Mouse (Mus musculus) cerebellum, adult 9-10 months (tissue): ENCODE data around the gene Tjp2.

Source experiments
- DNase-seq: peaks from one replicate; pipeline ENCODE4 v3.0.0; 2022

Tjp2 gene

GRCm38 (mm10) chr19:24174896-24175295, 49.9 kb downstream of the Tjp2 start:
- peak; percentile 48 for DNase-seq

GRCm38 (mm10) chr19:24173608-24174523, 51.0 kb downstream of the Tjp2 start:
- DNase-seq = peak; percentile 97

DNA sequence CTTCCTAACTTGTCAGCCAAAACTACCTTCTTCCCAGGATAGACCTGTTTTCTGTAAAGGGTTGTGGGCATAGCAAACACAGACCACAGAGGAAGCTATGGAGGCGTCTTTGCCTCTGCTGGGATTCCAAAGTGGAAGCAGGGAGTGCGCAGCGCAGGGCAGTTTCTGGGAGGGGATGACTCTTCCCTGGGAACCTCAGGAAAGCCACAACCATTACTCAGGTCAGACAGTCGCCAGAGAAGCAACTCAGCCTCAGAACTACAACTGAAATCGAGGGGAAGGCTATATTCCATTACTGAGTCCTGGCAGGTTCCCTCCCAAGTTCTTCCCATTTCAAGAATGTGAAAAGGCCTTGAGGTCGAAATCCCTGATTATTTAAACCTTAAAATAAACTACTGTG, 51.8 kb downstream of the Tjp2 start:
- no peak for DNase-seq

- no peak for DNase-seq
These were observed 56.3 kb downstream of the Tjp2 start for GRCm38 (mm10) chr19:24168531-24168930.

DNA sequence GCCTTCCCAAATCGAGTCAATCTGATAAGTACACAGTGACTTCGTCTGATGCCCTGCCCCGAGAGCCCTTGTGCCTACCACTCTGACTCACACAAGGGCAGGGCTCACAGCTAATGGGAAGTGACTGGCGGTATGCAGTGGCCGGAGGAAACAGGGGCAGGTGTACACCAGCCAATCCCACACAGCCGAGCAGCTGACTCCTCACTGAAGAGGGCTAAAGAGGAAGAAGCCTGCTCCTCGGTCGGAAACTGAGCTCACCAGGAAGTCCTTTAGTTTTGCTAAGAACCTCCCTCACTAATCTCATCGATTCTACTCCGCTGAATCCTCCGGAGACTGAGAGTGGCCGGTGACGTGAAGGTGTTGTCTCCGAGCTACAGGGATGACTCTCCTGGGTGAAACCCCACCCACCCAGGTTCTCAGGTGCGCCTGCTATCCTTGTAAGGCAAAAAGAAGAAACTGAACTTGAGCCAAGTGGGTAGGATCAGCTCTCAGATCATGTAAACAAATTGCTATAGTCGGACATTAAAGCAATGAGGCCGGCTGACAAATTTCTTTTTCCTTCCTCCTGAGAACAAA, 58.2 kb downstream of the Tjp2 start:
- DNase-seq = no peak

- no peak for DNase-seq
These were observed 60.9 kb downstream of the Tjp2 start for GRCm38 (mm10) chr19:24163974-24164373.

- no peak for DNase-seq
These were observed 64.4 kb downstream of the Tjp2 start for GRCm38 (mm10) chr19:24160460-24160859.

DNA sequence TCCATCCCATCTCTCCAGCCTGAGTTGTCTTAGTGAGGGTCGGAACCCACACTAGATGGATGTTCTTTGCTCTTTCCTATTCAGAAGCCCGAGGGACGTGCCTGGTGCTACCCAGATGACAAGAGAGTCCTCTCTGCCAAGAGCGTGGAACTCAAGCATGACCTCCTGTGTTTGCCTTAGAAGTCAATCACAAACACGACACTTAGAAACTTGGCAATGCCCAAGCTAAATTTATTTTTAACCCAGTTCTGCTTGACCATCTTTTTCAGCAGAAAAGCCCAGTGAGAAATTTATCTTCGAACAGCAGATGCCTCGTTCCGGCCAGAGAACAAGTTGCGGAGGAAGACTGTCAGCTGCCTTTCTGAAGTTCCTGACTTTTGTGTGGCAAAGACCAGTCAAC, 65.1 kb downstream of the Tjp2 start:
- DNase-seq = no peak

DNA sequence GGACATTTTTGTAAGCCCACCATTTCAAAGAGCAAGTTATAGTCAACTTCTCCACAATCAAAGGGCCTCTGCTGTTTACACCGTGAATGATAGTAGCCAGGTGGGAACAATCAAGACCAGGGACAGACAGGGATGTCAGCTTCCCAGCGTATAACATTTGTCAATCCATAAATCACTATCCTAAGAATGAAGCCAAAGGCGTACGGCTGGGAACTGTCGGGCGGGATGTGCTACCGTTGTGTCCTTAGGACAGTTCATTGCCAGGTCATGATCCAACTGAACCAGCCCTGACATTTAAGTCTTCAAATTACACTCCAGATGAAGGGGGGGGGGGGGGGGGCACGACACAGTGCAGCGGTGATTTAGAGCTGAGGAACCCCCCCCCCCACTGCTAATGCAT, 65.5 kb downstream of the Tjp2 start:
- no peak for DNase-seq

DNA sequence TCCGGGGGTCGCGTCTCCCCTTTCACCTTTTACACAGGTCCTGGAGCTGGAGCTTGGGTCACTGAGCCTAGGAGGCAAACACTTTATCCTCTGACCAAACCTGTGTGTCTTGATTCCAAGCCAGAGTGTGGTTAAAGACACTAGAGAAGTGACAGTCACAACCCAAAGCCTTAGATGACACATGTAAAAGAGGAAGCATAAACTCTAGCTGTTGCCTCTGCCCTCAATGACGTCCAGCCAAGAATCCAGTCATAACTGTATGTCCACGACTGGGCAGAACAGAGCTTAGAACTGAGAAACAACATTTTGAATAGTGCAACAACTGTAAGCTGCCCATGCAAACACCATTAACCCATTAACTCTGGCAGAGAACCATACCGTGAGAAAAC, 68.8 kb downstream of the Tjp2 start:
- no peak for DNase-seq

GRCm38 (mm10) chr19:24155395-24156066, 69.3 kb downstream of the Tjp2 start:
- DNase-seq = no peak

DNA sequence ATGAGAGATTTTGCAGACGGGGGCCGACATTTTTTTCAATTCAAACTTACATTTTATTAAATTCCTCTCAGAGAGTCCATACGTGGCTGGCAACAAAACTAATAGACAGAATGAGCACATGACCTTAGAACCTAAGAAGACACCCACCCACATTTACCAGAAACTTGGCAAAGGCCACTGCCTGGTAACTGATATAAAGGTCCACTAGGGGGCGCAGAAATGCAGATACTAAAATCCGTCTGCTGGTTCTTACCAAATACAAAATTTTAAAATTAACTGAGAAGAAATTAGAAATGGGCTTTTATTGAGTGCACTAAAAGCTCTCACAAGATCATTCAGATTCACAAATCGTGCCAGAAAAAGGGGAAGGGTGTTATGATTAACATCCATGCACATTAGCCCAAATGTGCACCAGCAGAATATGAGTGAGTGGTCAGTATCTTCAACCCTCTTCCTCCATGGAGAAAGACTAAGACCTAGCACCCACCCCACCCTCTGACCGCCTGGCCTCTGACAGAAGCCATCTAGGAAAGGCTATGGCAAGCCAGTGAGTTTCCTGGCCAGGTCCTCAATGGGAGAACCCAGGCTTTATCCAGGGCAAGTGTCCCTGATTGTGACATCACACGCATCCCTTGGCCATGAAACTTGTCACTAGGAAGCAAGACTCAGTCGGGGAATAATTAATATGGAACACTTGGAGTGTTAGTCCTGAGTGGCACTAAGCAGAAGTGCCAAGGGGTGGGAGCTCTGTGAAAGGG, 71.4 kb downstream of the Tjp2 start:
- DNase-seq = peak; percentile 70

DNA sequence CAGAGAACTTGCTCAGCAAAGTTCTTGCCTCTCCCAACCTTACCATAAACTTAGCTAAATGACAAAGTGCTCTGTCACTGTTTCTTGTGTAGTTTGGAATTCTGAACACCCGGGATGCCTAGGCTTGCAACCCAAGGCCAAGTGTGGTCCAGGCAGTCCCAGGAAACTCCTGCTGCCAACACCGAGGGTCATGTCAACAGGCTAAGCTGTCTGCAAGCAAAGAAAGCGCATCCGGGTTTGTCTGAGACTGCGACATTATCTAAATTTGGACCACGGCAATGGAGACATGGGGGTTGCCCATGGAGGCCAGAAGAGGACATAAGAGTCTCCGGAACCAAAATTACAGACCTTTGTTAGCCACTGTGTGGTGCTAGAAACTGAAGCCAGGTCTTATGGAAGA, 80.8 kb downstream of the Tjp2 start:
- no peak for DNase-seq

DNA sequence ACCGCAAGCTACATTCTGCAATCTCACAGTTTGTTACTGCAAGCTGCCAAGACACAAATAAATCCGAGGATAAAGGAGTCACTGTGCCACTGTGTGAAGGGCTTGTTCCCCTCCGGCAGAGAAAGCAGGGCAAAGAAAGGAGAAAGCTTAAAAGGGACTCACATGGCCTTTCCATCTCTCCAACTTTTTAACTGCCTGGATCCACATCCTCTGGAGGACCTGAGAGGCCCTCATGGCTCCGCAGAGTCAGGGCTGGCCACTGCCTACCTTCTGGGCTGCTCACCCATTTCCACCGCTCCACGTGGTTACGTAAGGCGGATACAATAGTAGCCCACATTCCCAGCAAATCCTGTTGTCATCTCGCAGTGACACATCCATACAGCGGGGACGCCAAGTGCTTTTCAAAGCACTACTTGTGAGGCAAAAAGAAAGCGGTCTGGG, 82.2 kb downstream of the Tjp2 start:
- peak; percentile 23 for DNase-seq

DNA sequence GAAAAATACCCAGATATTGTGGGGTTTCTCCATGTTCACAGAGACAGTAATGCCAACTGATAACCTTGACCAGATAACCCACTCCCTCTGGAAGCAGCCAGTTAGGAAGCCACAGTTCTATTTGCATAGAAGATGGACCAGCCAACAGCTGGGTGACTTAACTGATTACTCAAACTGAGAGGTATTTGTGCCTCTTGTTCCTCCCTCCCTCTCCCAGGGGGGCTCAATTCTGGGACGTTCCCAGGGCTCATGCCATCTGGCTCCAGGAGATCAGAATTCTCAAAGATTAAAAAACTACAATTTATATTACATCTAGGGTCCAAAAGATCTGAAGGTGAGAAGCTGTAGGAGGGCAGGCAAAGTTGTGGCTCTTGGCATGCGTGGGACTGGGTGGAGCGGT, 84.5 kb downstream of the Tjp2 start:
- DNase-seq = no peak

DNA sequence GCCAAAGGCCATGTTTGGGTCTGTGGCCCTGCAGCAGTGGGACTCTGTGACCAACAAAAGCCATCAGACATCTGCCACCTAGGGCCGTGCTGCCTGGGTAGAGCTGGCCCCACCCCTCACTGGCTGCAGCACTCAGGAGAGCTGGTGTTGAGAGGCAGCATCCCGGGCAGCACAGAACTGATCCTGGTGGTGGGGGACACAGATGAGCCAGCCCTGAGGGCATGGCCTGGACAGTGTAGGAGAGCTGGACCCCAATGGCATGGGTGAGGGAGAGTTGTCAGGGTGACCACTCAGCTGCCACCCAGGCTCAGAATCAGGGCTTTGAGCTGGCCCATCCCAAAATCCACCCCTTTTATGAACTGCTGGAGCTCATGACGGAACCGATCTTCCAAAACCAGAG, 87.4 kb downstream of the Tjp2 start:
- DNase-seq = no peak

DNA sequence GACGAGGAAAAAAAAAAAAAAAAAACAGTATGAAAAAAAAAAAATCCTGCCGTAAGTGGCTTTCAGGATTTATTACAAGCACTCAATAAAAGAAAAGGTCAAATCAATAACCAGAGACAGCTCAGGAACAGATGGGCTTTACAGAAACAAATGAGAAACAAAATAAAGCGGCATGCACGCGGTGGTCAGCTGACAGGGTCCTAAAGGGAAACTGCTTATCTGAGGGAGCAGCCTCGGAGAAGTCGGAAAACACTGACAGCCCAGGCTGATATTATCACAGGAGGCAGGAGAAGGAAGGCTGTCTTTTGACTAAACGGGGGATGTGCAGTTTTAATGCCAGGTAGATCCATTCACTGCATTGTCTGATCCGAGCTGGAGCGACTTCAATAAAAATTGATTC, 89.8 kb downstream of the Tjp2 start:
- DNase-seq = no peak

DNA sequence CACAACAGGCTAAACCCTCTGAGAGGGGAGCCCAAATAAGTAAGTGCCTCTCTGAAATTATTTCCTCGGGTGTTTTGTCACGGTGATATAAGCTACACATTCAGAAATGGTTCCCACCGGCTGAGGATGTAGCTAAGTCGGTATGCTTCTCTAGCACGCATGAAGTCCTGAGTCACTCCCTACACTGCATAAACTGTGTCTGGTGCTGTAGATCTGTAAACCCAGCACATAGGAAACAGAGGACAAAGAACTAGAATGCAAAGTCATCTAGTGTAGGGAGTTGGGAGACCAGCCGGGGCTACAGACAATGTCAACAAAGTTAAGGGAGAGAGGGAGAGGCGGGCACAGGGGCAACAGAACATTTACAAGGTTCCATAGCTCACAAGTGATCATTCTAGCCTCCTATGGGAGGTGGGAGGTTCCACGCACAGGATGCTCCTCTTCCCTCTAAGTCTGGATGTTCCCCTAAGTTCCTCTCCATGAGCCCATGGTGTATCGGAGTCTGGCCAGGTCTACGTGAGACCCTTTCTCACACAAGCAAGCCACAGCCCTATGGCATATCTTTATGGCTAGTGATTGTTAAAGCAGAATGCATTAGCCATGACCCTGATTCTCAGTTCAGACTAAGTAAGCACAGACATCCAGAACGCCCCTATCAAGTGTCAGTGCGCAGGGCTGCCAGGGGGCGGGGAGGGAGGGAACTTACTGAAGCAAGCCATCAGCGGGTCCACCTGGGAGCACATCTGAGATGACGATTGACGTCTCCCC, 90.5 kb downstream of the Tjp2 start:
- DNase-seq = no peak

DNA sequence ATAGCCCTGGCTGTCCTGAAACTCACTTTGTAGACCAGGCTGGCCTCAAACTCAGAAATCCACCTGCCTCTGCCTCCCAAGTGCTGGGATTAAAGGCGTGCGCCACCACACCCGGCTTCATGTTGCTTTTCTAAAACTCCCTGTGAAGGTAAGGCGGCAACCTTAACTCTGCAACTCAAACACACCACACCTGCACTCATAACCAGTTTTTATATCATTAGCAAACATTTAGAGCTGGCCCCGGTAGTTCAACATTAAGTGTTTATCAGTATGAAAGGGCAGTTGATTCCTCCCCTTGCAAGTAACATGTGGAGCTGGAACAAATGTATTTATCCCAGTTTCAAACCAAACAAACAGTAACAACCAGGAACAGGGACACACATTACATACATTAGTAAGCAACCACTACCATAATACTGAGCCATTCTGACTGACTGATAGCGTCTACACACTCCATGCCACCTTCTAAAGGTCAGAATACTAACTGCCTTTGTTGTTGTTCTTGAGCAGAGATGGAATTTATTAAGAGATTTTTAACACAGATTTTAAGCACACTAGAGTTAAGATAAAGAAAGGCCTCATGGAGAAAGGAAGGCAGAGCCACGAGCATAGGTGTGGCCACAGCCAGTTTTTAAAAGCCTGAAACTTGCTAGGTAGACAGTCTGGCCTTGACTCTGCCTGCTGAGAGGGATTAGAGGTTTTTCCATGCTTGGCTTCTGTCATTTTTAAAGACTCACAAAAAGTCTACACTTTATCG, 101.1 kb downstream of the Tjp2 start:
- DNase-seq = no peak

GRCm38 (mm10) chr19:24123087-24123486, 101.7 kb downstream of the Tjp2 start:
- DNase-seq = no peak

- DNase-seq = no peak
These were observed 102.2 kb downstream of the Tjp2 start for GRCm38 (mm10) chr19:24122647-24123046.

- no peak for DNase-seq
These were observed 104.0 kb downstream of the Tjp2 start for GRCm38 (mm10) chr19:24120811-24121210.
